Mouse (Mus musculus) kidney, postnatal 36 days (tissue): ENCODE measurements around the gene Gm30083.

ENCODE experiments used
- DNase-seq, 2 experiments: peaks; one replicate each; pipeline ENCODE4 v3.0.0; 2021 to 2022; ENCODE audit warnings: mixed read lengths in 2 of 2

Gm30083 gene

DNA sequence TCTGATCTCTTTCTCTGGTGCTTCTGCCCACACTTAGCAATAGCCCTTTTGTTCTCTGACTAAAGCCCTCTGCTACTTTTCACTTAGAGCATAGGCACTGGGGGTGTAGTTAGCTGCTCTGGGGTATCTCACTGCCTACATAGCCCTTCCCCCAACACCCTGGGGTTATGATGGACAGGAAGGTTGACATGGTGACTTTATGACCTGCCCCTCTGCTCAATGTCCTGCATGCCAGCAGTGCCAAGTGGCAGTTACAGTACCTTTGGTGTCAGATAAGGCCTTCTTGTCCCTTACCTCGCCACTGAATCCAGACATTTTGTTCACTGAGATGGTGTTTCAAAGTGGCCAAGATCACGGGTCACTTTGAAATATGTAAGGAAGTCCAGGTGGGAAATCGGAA is at the start of gene Gm30083:
Gene Gm30083, minus strand, starts transcription at position 120 of the 400 bp plus-strand sequence.
- no peak for DNase-seq

DNA sequence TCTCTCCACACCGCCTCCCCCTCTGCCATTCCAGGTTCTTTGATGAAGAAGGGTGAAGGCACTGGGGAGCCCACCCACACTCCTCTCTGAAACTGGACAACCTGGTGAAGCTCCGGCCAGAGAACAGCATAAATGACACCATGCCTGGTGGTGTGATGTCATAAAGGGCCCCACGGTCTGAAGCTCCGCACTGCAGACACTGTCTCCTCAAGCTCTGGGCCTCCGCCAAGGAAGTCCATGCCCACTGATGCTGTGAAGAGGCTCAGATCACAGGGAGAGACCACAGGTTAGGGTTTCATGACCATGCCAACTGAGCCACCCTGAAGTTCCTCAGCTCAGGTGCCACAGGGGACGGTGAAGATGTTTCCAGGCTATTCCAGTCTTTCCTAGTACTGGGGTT is 37.5 kb upstream of the Gm30083 start, which contains the start of gene Antxrl:
Gene Antxrl, plus strand, starts transcription at position 192 of the 400 bp plus-strand sequence.
- DNase-seq: no peak

GRCm38 (mm10) chr14:34050101-34050779 is 35.3 kb upstream of the Gm30083 start:
- DNase-seq: no peak

- no peak for DNase-seq
Observed at GRCm38 (mm10) chr14:34043341-34043740, 28.4 kb upstream of the Gm30083 start.

- no peak for DNase-seq
Observed at GRCm38 (mm10) chr14:34041241-34041640, 26.3 kb upstream of the Gm30083 start.

DNA sequence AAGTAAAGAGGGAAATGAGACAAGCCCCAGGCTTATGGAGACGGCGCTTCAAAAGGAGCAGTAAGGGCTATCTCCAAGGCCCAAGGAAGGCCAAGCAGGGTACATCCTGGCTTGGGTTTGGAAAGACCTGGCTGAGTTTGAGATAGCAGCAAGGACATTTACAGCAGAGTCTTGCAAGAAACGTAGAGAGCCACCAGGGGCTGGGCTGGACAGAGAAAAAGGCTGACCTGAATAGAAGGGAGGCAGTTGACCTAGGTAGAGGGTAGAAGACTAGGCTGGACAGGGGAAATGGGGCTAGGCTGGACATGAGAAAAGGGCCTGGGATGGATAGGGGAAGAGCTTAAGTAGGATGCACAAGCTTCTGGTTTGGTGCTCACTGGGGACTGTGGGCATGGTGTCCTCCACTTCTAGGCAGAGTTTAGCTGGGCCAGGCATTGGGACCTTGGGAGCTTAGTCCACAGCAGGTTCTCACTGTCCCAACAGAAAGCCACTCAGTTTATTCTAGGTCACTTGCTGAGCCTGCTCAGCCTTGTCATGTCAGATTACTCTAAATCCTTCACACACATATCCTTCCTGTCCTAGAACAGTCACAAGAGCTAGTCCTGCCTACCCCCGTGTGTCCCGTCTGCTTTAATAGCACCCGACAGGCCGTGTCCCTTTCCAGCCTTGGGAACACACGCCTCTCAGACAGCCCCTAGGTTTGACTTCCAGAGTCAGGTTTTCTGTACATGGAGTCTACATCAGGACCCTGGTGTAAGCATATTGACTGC is 19.0 kb upstream of the Gm30083 start:
- DNase-seq: no peak

GRCm38 (mm10) chr14:34026710-34027109 is 11.7 kb upstream of the Gm30083 start:
- DNase-seq: no peak

DNA sequence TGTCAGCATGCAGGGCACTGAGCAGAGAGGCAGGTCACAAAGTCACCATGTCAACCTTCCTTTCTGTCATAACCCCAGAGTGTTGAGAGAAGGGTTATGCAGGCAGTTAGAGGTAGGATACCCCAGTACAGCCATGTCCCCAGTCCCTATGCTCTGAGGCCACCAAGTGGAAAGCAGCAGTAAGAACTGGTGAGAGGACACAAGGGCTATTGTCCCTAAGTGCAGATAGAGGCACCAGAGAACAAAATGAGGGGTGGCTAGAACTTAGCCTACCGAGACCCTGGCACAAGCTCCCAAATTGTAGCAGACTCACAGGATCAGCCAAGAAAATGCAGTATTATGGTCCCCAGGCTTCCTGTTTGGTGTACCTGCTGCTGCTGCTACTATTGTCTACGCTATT is 2.0 kb upstream of the Gm30083 start:
- DNase-seq: no peak

- DNase-seq: no peak
Observed at GRCm38 (mm10) chr14:34016381-34016780, 1.4 kb upstream of the Gm30083 start, which contains the start of gene Gm5460. Gm5460 (plus strand) TSS chr14:34016758.

GRCm38 (mm10) chr14:34002358-34002757 is 12.6 kb downstream of the Gm30083 start:
- no peak for DNase-seq

DNA sequence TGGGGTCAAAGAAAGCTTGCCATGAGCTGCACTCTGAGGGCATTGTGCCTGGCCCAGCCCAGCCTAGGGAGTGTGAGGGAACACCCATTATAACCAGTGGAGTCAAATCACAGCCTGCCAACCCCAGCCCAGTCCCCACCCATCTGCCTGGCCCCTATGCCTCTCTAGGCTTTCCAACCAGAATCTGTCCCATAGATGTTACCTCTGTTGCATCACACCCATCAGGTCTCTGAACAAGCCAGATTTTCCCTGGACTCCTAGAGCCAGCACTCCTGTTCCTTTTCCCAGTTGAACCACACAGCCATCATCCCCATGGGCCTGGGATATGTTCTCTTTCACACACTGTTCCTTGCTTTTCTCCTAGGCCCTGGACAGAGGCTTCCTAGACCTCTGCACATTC is 13.5 kb downstream of the Gm30083 start:
- no peak for DNase-seq

- DNase-seq: no peak
Observed at GRCm38 (mm10) chr14:34000076-34000475, 14.9 kb downstream of the Gm30083 start.

DNA sequence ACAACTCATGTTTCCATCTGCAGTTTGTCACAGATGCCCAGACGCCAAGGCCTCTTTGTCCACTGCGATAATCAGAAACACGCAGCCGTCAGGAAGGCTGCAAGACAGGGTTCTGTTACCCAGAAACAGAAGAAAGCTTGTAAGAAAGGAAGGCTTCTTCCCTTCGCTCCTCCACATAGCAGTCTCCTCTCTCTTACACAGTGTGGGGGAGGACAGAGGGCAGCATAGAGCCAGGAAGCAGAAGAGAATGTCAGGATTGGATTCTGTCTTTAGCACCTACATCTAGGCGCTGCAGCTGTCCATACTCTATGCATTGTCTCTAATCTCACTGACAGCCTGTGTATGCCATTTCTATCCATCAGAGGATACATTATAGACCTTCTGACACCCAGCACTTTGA is 17.6 kb downstream of the Gm30083 start:
- DNase-seq: no peak

GRCm38 (mm10) chr14:33993521-33994289 is 21.3 kb downstream of the Gm30083 start:
- DNase-seq: no peak

DNA sequence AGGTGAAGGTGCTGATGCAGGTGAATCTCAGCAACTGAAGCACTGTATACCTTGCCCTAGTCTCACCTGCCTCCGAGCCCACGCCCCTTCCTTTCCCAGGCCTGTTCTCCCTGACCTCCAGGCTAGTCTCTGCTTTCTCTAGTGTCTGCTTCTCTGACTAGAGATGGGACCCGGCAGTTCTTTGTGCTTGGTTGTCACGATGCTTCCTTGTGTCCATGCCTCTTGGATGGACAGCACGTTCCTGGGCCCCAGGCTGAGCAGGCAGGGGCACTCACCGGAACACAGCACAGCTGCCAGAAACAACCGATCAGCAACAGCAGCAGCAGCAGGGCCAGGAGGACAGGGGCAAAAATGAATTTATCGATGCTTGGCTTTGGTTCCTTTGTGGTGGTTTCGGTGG is 21.9 kb downstream of the Gm30083 start:
- DNase-seq: no peak

GRCm38 (mm10) chr14:33991971-33992370 is 23.0 kb downstream of the Gm30083 start:
- no peak for DNase-seq

DNA sequence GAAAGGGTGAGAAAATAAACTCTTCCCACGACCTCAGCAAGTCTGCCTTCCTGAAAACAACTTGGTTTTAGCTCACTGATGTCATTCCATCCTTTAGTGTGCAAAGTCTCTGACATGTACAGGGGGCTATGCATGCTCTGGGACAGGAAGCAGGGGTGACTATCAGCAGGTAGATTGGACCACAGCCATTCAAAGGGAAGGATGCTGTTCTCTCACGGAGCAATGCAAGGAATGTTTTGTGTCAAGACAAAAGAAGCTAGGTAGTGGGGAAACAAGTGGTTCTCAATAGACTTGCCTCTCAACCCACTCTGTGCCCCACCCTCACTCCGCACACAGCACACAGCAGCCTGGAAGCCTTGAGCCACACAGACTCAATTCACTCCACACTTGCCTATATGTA is 25.8 kb downstream of the Gm30083 start:
- no peak for DNase-seq

GRCm38 (mm10) chr14:33978604-33979059 is 36.4 kb downstream of the Gm30083 start, which contains the start of gene Zfp488:
Zfp488 (minus strand) TSS chr14:33978764.
- DNase-seq: no peak

GRCm38 (mm10) chr14:33977748-33978147 is 37.2 kb downstream of the Gm30083 start:
- DNase-seq: no peak

GRCm38 (mm10) chr14:33974752-33975151 is 40.2 kb downstream of the Gm30083 start:
- DNase-seq: no peak

DNA sequence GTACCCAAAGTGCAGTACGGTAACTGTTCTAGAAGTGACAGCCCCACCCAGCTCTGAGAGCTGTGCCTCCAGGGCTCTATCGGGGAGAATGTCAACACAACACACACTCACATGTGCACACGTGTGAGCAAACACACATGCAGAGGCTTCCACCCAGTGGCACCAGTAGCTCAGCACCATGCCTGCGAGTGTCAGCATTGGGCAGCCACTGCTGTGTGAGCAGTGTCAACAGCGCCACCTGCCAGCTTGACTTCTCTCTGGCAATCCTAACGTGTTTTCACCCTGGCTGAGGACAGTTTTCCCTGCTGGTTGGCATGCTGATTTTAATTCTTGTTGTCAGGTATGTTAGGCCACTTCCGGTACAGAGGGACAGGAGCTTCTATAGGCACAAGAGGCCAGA is 42.3 kb downstream of the Gm30083 start:
- DNase-seq: peak in 1 of 2 experiments; percentile 18

GRCm38 (mm10) chr14:33965675-33966074 is 49.3 kb downstream of the Gm30083 start:
- DNase-seq: no peak

GRCm38 (mm10) chr14:33959341-33959740 is 55.6 kb downstream of the Gm30083 start:
- peak; percentile 26 to 65 for DNase-seq
